ENCODE assay signal across 29 mouse cellular contexts in genomic region chr8:103907662-103908061, GRCm38 (mm10).
"Had no signal": no experiment of that assay in that cellular context is flagged by ENCODE, and none has a peak within 500 bp of the region (broad histone marks: within the 10 kb centered on the region; RNA-seq: fewer than 3 reads in every experiment).

No protein-coding gene starts in this region.

- DNase-seq: layer of hippocampus, postnatal 36 days; left cerebral cortex, postnatal 4 days; liver; liver, embryonic 13.5 days; liver, postnatal 0 days; lung, adult 18-20 months; lung, adult 2 months; lung, postnatal 14 days; lung, postnatal 36 days; midbrain, embryonic 14.5 days had no signal

- H3K27ac ChIP-seq: left cerebral cortex, adult 2 months; limb, embryonic 10.5 days; limb, embryonic 12.5 days; limb, embryonic 13.5 days; limb, embryonic 15.5 days; liver, embryonic 12.5 days; liver, embryonic 13.5 days; liver, embryonic 14.5 days; liver, embryonic 15.5 days; macrophage; midbrain, embryonic 10.5 days; midbrain, embryonic 12.5 days; midbrain, embryonic 13.5 days; midbrain, embryonic 15.5 days; neural tube, embryonic 12.5 days had no signal

- H3K4me2 ChIP-seq: limb, embryonic 12.5 days; limb, embryonic 13.5 days; limb, embryonic 15.5 days; liver, embryonic 11.5 days; liver, embryonic 12.5 days; liver, embryonic 13.5 days; liver, embryonic 15.5 days; midbrain, embryonic 11.5 days; midbrain, embryonic 12.5 days; midbrain, embryonic 13.5 days; midbrain, embryonic 15.5 days; neural tube, embryonic 12.5 days had no signal

- H3K9ac ChIP-seq: limb, embryonic 12.5 days; limb, embryonic 13.5 days; limb, embryonic 15.5 days; liver, embryonic 12.5 days; liver, embryonic 13.5 days; liver, embryonic 14.5 days; liver, embryonic 15.5 days; liver, postnatal 0 days; midbrain, embryonic 12.5 days; midbrain, embryonic 13.5 days; midbrain, embryonic 15.5 days; neural tube, embryonic 12.5 days had no signal

- H3K27me3 ChIP-seq: limb, embryonic 12.5 days; limb, embryonic 13.5 days; limb, embryonic 15.5 days; liver, embryonic 12.5 days; liver, embryonic 13.5 days; liver, embryonic 15.5 days; megakaryocyte, embryonic 14.5 days; midbrain, embryonic 12.5 days; midbrain, embryonic 13.5 days; midbrain, embryonic 15.5 days; neural tube, embryonic 12.5 days had no signal

- H3K36me3 ChIP-seq: limb, embryonic 10.5 days; limb, embryonic 12.5 days; limb, embryonic 13.5 days; limb, embryonic 15.5 days; liver, embryonic 12.5 days; liver, embryonic 13.5 days; liver, embryonic 15.5 days; midbrain, embryonic 10.5 days; midbrain, embryonic 12.5 days; midbrain, embryonic 13.5 days; midbrain, embryonic 15.5 days; neural tube, embryonic 12.5 days had no signal

- ATAC-seq: liver, embryonic 12.5 days; liver, postnatal 0 days; midbrain, embryonic 13.5 days; midbrain, embryonic 15.5 days; midbrain, embryonic 16.5 days had no signal

- H3K9me3 ChIP-seq: limb, embryonic 10.5 days; limb, embryonic 15.5 days; liver, embryonic 12.5 days; liver, embryonic 13.5 days; liver, embryonic 15.5 days; midbrain, embryonic 10.5 days; midbrain, embryonic 12.5 days; midbrain, embryonic 15.5 days; neural tube, embryonic 12.5 days had no signal

- H3K4me3 ChIP-seq: left cerebral cortex, adult 2 months; limb, embryonic 10.5 days; limb, embryonic 12.5 days; limb, embryonic 13.5 days; limb, embryonic 15.5 days; liver, embryonic 12.5 days; liver, embryonic 13.5 days; liver, embryonic 15.5 days; megakaryocyte, embryonic 14.5 days; midbrain, embryonic 10.5 days; midbrain, embryonic 12.5 days; midbrain, embryonic 13.5 days; midbrain, embryonic 15.5 days; myocyte; neural tube, embryonic 12.5 days had no signal

- H3K4me1 ChIP-seq: limb, embryonic 10.5 days; limb, embryonic 12.5 days; limb, embryonic 13.5 days; limb, embryonic 15.5 days; liver, embryonic 12.5 days; liver, embryonic 13.5 days; liver, embryonic 15.5 days; megakaryocyte, embryonic 14.5 days; midbrain, embryonic 10.5 days; midbrain, embryonic 12.5 days; midbrain, embryonic 13.5 days; midbrain, embryonic 15.5 days; neural tube, embryonic 12.5 days had no signal
